Mouse (Mus musculus): ENCODE measurements around the gene Pcyt2.

DNA sequence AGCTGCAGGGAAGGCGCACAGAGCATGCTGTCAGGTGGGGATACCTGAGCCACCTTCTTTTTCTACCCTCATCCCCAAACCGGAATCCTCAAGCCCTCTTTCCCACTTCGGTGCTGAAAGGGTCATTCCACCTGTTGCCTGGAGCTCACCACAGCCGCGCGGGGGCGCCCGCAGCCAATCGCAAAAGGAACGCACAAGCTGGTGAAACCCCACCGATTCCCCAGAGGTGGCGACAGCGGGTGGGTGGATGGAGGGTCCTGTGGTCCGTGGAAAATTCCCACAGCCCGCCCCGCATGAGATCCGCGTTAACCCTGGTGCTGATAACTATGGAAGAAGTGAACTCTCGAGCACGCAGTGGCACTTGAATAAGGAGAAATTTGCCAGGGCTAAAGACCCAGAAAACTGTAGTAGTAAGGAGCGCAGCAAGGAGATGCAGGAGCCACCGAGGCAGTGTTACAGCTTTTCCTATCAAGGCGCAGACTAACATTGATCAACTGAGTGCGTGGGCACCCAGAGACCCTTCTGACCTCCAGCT, 41.2 kb upstream of the Pcyt2 start:
- peak; percentile 82 for TF ChIP-seq CTCF (conservative IDR thresholded peaks at IDR 0.05; ENCODE audit: insufficient read depth, insufficient read length, low read depth, low read length)
- no peak for TF ChIP-seq POLR2A (IDR thresholded peaks at IDR 0.05; ENCODE audit: low read depth, low read length)
